Mouse (Mus musculus): Measurements from ENCODE around the gene Capn8.

- TF ChIP-seq POLR2A (IDR thresholded peaks at IDR 0.05; ENCODE audit: low read depth, low read length) (no peak), CTCF (conservative IDR thresholded peaks at IDR 0.05; ENCODE audit: insufficient read depth, insufficient read length, low read depth, low read length) (no peak)
These were observed 14.0 kb upstream of the Capn8 start for GRCm38 (mm10) chr1:182550761-182551160.
